Mouse (Mus musculus): ENCODE results near the gene Plaur.

Plaur gene

GRCm38 (mm10) chr7:24462388-24463319 lies at the start of gene Plaur:
Gene Plaur (plus strand): TSS chr7:24462484.
- DNase-seq (ENCODE audit: low read depth, low spot score): no peak

GRCm38 (mm10) chr7:24413630-24414029 lies 48.7 kb upstream of the Plaur start:
- no peak for DNase-seq (ENCODE audit: low read depth, low spot score)

GRCm38 (mm10) chr7:24415261-24415660 lies 47.0 kb upstream of the Plaur start:
- no peak for DNase-seq (ENCODE audit: low read depth, low spot score)

- DNase-seq (ENCODE audit: low read depth, low spot score): no peak
Measured at GRCm38 (mm10) chr7:24419579-24419978, 42.7 kb upstream of the Plaur start.

GRCm38 (mm10) chr7:24421648-24422047 lies 40.6 kb upstream of the Plaur start:
- DNase-seq (ENCODE audit: low read depth, low spot score): no peak

- no peak for DNase-seq (ENCODE audit: low read depth, low spot score)
Measured at GRCm38 (mm10) chr7:24422251-24422650, 40.0 kb upstream of the Plaur start.

GRCm38 (mm10) chr7:24423107-24423763 lies 39.0 kb upstream of the Plaur start:
- no peak for DNase-seq (ENCODE audit: low read depth, low spot score)

- DNase-seq (ENCODE audit: low read depth, low spot score): no peak
Measured at GRCm38 (mm10) chr7:24423956-24424732, 38.1 kb upstream of the Plaur start.

GRCm38 (mm10) chr7:24425919-24426318 lies 36.4 kb upstream of the Plaur start:
- DNase-seq (ENCODE audit: low read depth, low spot score): no peak

- DNase-seq (ENCODE audit: low read depth, low spot score): no peak
Measured at GRCm38 (mm10) chr7:24427168-24427567, 35.1 kb upstream of the Plaur start.

- DNase-seq (ENCODE audit: low read depth, low spot score): no peak
Measured at GRCm38 (mm10) chr7:24428725-24429124, 33.6 kb upstream of the Plaur start.

- no peak for DNase-seq (ENCODE audit: low read depth, low spot score)
Measured at GRCm38 (mm10) chr7:24429413-24430112, 32.7 kb upstream of the Plaur start.

- no peak for DNase-seq (ENCODE audit: low read depth, low spot score)
Measured at GRCm38 (mm10) chr7:24430551-24431345, 31.5 kb upstream of the Plaur start.

- no peak for DNase-seq (ENCODE audit: low read depth, low spot score)
Measured at GRCm38 (mm10) chr7:24431713-24432112, 30.6 kb upstream of the Plaur start.

- no peak for DNase-seq (ENCODE audit: low read depth, low spot score)
Measured at GRCm38 (mm10) chr7:24435305-24435704, 27.0 kb upstream of the Plaur start.

- DNase-seq (ENCODE audit: low read depth, low spot score): no peak
Measured at GRCm38 (mm10) chr7:24437981-24438380, 24.3 kb upstream of the Plaur start.

GRCm38 (mm10) chr7:24439191-24439590 lies 23.1 kb upstream of the Plaur start:
- no peak for DNase-seq (ENCODE audit: low read depth, low spot score)

GRCm38 (mm10) chr7:24439891-24440290 lies 22.4 kb upstream of the Plaur start:
- no peak for DNase-seq (ENCODE audit: low read depth, low spot score)

GRCm38 (mm10) chr7:24441785-24442184 lies 20.5 kb upstream of the Plaur start:
- peak; percentile 75 for DNase-seq (ENCODE audit: low read depth, low spot score)

GRCm38 (mm10) chr7:24442313-24442712 lies 20.0 kb upstream of the Plaur start:
- no peak for DNase-seq (ENCODE audit: low read depth, low spot score)

Measured in WW6 (cell line).